Mouse (Mus musculus) E14TG2a.4 (cell line): ENCODE data around the gene Pde4d.

Experiments
- H3K27me3 ChIP-seq: 2 replicates; pipeline ENCODE4 v1.6.1; 2014; ENCODE audit warnings: low read length, control low read depth; ENCODE audit not compliant: insufficient read depth
- H3K36me3 ChIP-seq: 2 replicates; pipeline ENCODE4 v1.6.1; 2014; ENCODE audit warnings: low read length, control low read depth; ENCODE audit not compliant: insufficient read depth
- H3K4me1 ChIP-seq: replicated peaks from 2 replicates; pipeline ENCODE4 v1.6.1; 2014; ENCODE audit warnings: low read depth, low read length, control low read depth
- H3K4me3 ChIP-seq: replicated peaks from 2 replicates; pipeline ENCODE4 v1.5.1; 2014; ENCODE audit warnings: mild to moderate bottlenecking, low read length
- H3K9me3 ChIP-seq: 2 replicates; pipeline ENCODE4 v1.6.1; 2014; ENCODE audit warnings: low read length, control low read depth
- CTCF ChIP-seq: conservative IDR thresholded peaks from 2 replicates; pipeline ENCODE4 v1.5.1; 2014; ENCODE audit warnings: low read length
- NANOG ChIP-seq: IDR thresholded peaks from 2 replicates; pipeline ENCODE4 v1.6.1; 2014; ENCODE audit warnings: borderline replicate concordance, low read length, mixed read lengths
- POU5F1 ChIP-seq: IDR thresholded peaks from 2 replicates; pipeline ENCODE4 v1.6.1; 2014; ENCODE audit warnings: low read length, borderline replicate concordance

Gene Pde4d

GRCm38 (mm10) chr13:109643419-109643818, 1193.7 kb downstream of the Pde4d start:
- no peak for TF ChIP-seq CTCF
- TF ChIP-seq NANOG: no peak
- TF ChIP-seq POU5F1: no peak
- Histone ChIP-seq H3K9me3 (no peaks in the 10 kb centered on the region), H3K4me1 (peaks cover 94% of the 10 kb centered on the region), H3K27me3 (no peaks in the 10 kb centered on the region), H3K36me3 (no peaks in the 10 kb centered on the region), H3K4me3 (no peak overlapping the region)

- H3K36me3 ChIP-seq: no peaks in the 10 kb centered on the region
- H3K4me1 ChIP-seq: peaks cover 90% of the 10 kb centered on the region
- H3K9me3 ChIP-seq: no peaks in the 10 kb centered on the region
- peak overlapping the region; percentile 30; the same call in 1 of the 2 replicates for H3K4me3 ChIP-seq
- no peaks in the 10 kb centered on the region for H3K27me3 ChIP-seq
- TF ChIP-seq POU5F1 (no peak), NANOG (no peak), CTCF (no peak)
These were observed 1194.3 kb downstream of the Pde4d start for GRCm38 (mm10) chr13:109644086-109644485.

- H3K27me3 ChIP-seq: no peaks in the 10 kb centered on the region
- H3K4me1 ChIP-seq: peaks cover 77% of the 10 kb centered on the region
- no peaks in the 10 kb centered on the region for H3K36me3 ChIP-seq
- H3K4me3 ChIP-seq: no peak overlapping the region
- TF ChIP-seq CTCF: no peak
- no peak for TF ChIP-seq POU5F1
- TF ChIP-seq NANOG: no peak
- H3K9me3 ChIP-seq: no peaks in the 10 kb centered on the region
These were observed 1195.6 kb downstream of the Pde4d start for GRCm38 (mm10) chr13:109645284-109645909.

GRCm38 (mm10) chr13:109645910-109646284, 1196.1 kb downstream of the Pde4d start:
- Histone ChIP-seq H3K36me3 (no peaks in the 10 kb centered on the region), H3K9me3 (no peaks in the 10 kb centered on the region), H3K4me3 (no peak overlapping the region), H3K4me1 (peaks cover 78% of the 10 kb centered on the region), H3K27me3 (no peaks in the 10 kb centered on the region)
- TF ChIP-seq CTCF (no peak), POU5F1 (no peak)

- Histone ChIP-seq H3K36me3 (no peaks in the 10 kb centered on the region), H3K27me3 (no peaks in the 10 kb centered on the region), H3K4me1 (peaks cover 78% of the 10 kb centered on the region), H3K4me3 (no peak overlapping the region), H3K9me3 (no peaks in the 10 kb centered on the region)
- TF ChIP-seq NANOG: no peak
- TF ChIP-seq CTCF: no peak
- no peak for TF ChIP-seq POU5F1
These were observed 1197.0 kb downstream of the Pde4d start for GRCm38 (mm10) chr13:109646597-109647232.

- Histone ChIP-seq H3K27me3 (no peaks in the 10 kb centered on the region), H3K9me3 (no peaks in the 10 kb centered on the region), H3K4me3 (no peak overlapping the region), H3K36me3 (no peaks in the 10 kb centered on the region), H3K4me1 (peaks cover 78% of the 10 kb centered on the region)
- TF ChIP-seq NANOG: no peak
- no peak for TF ChIP-seq CTCF
- no peak for TF ChIP-seq POU5F1
These were observed 1197.9 kb downstream of the Pde4d start for GRCm38 (mm10) chr13:109647479-109648199.

GRCm38 (mm10) chr13:109648311-109648710, 1198.6 kb downstream of the Pde4d start:
- no peaks in the 10 kb centered on the region for H3K36me3 ChIP-seq
- TF ChIP-seq POU5F1: no peak
- H3K4me3 ChIP-seq: no peak overlapping the region
- no peaks in the 10 kb centered on the region for H3K27me3 ChIP-seq
- no peaks in the 10 kb centered on the region for H3K9me3 ChIP-seq
- peaks cover 78% of the 10 kb centered on the region for H3K4me1 ChIP-seq

GRCm38 (mm10) chr13:109651790-109652605, 1202.2 kb downstream of the Pde4d start:
- no peaks in the 10 kb centered on the region for H3K27me3 ChIP-seq
- no peaks in the 10 kb centered on the region for H3K36me3 ChIP-seq
- H3K4me1 ChIP-seq: peaks cover 44% of the 10 kb centered on the region
- TF ChIP-seq POU5F1: no peak
- TF ChIP-seq NANOG: peak; percentile 75; the same call in 1 of the 2 replicates
- no peak overlapping the region for H3K4me3 ChIP-seq
- H3K9me3 ChIP-seq: no peaks in the 10 kb centered on the region
